Mouse (Mus musculus): ENCODE results near the gene Atp13a3. TPM values are rescaled to one million over a fixed set of nuclear protein-coding genes. Genes with fewer than 3 reads are reported as not detected.
A peak's percentile ranks its signal among the peaks of the same experiment; 100 is the strongest.
"Not testable (repeated sequence)": the region's sequence is repeated elsewhere in the genome, so short reads cannot be mapped to it uniquely, and the experiment has no call there.

The Atp13a3 gene
- polyA plus RNA-seq, 1 experiment from 2014 or later, result 9.5 TPM

DNA sequence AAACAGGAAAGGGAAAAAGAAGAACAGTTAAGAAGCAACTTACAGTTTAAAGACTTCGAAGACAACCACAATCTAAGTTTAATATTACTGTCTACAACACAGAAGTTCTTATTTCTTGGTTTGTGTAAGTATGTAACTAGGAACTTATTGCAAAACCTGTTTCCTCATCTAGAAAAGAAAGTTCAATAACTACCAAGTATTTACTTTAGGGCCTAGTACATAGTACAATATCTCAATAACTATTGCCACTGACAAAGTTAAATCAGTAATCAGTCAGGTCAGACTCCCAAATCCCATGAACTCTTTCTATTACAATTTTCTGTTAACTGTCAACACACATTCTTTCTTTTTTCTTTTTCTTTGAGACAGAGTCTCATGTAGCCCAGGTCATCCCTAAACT is 20.2 kb downstream of the Atp13a3 start:
- Histone ChIP-seq H3K4me2 (replicated peaks) (no peak overlapping the region), H3K4me1 (peaks cover 22% of the 10 kb centered on the region), H3K27me3 (no peaks in the 10 kb centered on the region), H3K9me3 (no peaks in the 10 kb centered on the region), H3K27ac (no peak overlapping the region), H3K9ac (no peak overlapping the region), H3K4me3 (no peak overlapping the region), H3K36me3 (peaks cover 29% of the 10 kb centered on the region)
- no peak for ATAC-seq (ENCODE audit: low FRiP score, low read depth)
- 93% methylated on average over 1 of the region's 1 CpGs for WGBS

GRCm38 (mm10) chr16:30376237-30376636 is 29.5 kb downstream of the Atp13a3 start:
- Histone ChIP-seq H3K4me3 (no peak overlapping the region), H3K9me3 (no peaks in the 10 kb centered on the region), H3K4me1 (no peaks in the 10 kb centered on the region), H3K4me2 (replicated peaks) (no peak overlapping the region), H3K9ac (no peak overlapping the region), H3K27me3 (no peaks in the 10 kb centered on the region), H3K36me3 (peaks cover 7% of the 10 kb centered on the region), H3K27ac (no peak overlapping the region)
- 82% methylated on average over 3 of the region's 3 CpGs for WGBS
- no peak for ATAC-seq (ENCODE audit: low FRiP score, low read depth)

DNA sequence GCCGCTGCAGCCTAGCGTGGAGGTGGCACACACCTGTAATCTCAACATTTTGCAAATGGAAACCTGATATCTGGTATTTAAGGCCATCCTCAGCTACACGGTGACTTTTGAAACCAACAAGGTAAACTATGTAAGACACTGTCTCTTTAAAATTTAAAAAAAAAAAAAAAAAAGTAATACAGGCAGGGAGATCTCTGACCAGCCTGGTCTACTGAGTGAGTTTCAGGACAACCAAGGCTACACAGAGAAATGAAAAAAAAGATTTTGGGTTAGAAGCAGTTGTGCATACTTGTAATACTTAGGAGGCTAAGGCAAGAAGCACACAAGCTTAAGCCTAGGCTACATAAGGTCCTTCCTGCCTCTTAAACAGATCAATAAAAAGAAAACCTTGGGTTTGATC is 30.8 kb downstream of the Atp13a3 start:
- ATAC-seq (ENCODE audit: low FRiP score, low read depth), result no peak
- Histone ChIP-seq H3K27me3 (no peaks in the 10 kb centered on the region), H3K27ac (no peak overlapping the region), H3K9me3 (no peaks in the 10 kb centered on the region), H3K4me1 (no peaks in the 10 kb centered on the region), H3K36me3 (no peaks in the 10 kb centered on the region), H3K4me3 (no peak overlapping the region), H3K9ac (no peak overlapping the region), H3K4me2 (replicated peaks) (no peak overlapping the region)
- 80% methylated on average over 3 of the region's 3 CpGs for WGBS

DNA sequence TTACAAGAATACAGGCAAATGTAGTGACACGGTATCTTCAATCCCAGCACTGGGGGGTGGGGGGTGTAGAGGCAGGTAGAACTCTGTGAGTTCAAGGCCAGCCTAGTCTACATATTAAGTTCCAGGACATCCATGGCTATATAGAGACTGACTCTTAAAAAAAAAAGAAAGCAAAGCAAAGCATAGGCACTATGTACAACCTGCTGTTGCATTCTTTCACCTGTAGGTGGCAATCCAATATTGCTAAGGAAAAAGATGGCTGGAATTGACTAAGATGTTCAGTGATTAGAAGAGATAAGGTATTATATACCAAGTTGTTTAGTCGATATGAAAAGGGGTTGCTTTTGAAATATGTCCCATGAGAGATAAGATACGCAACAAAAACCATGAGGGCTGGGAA is 31.5 kb downstream of the Atp13a3 start:
- Histone ChIP-seq H3K4me1 (no peaks in the 10 kb centered on the region), H3K4me3 (no peak overlapping the region), H3K27me3 (no peaks in the 10 kb centered on the region), H3K9me3 (no peaks in the 10 kb centered on the region), H3K36me3 (no peaks in the 10 kb centered on the region), H3K27ac (no peak overlapping the region), H3K9ac (no peak overlapping the region), H3K4me2 (replicated peaks) (no peak overlapping the region)
- 78% methylated on average over 3 of the region's 3 CpGs for WGBS
- no peak for ATAC-seq (ENCODE audit: low FRiP score, low read depth)

DNA sequence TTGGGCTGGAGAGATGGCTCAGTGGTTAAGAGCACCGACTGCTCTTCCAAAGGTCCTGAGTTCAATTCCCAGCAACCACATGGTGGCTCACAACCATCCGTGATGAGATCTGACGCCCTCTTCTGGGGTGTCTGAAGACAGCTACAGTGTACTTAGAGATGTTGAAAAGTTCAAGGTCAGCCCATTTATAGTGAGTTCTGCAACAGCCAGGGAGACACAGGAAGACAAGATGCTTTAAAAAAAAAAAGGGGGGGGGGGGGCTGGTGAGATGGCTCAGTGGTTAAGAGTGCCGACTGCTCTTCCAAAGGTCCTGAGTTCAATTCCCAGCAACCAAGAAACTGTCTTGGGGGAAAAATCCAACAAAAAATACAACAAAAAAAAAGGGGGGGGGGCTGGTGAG is 32.5 kb downstream of the Atp13a3 start:
- H3K9me3 ChIP-seq; H3K4me3 ChIP-seq; H3K27ac ChIP-seq; H3K9ac ChIP-seq; ATAC-seq (ENCODE audit: low FRiP score, low read depth); H3K27me3 ChIP-seq; H3K4me2 ChIP-seq (replicated peaks); H3K4me1 ChIP-seq; H3K36me3 ChIP-seq: not testable (repeated sequence)
- 95% methylated on average over 4 of the region's 4 CpGs for WGBS

GRCm38 (mm10) chr16:30367395-30367794 is 38.4 kb downstream of the Atp13a3 start:
- H3K4me3 ChIP-seq, result no peak overlapping the region
- peaks cover 5% of the 10 kb centered on the region; the same call in 1 of the 2 replicates for H3K36me3 ChIP-seq
- no peaks in the 10 kb centered on the region for H3K4me1 ChIP-seq
- H3K9ac ChIP-seq, result no peak overlapping the region
- 86% methylated on average over 2 of the region's 2 CpGs for WGBS
- no peak overlapping the region for H3K27ac ChIP-seq
- no peaks in the 10 kb centered on the region for H3K9me3 ChIP-seq
- no peaks in the 10 kb centered on the region for H3K27me3 ChIP-seq
- no peak overlapping the region for H3K4me2 ChIP-seq (replicated peaks)
- ATAC-seq (ENCODE audit: low FRiP score, low read depth), result no peak

DNA sequence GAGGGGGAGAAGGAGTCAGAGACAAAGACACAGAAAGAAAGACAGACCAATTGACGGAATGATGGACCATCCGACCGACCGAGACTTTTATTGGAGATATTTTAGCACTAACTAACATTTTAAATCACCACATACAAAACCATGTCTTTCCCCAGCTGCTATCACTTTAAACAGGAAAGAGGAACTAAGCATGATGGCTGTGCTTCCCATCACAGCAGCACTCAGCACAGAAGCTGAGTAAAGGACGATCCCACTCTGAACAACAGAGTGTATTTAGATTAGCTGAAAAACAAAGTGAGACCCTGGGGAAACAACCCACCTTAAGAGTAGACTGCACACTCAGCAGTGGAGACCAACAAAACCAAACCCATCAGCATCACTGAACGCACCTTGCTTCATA is 41.2 kb downstream of the Atp13a3 start:
- Histone ChIP-seq H3K27me3 (no peaks in the 10 kb centered on the region), H3K4me2 (replicated peaks) (no peak overlapping the region), H3K4me1 (no peaks in the 10 kb centered on the region), H3K9ac (no peak overlapping the region), H3K9me3 (no peaks in the 10 kb centered on the region), H3K36me3 (peaks cover 5% of the 10 kb centered on the region; the same call in 1 of the 2 replicates), H3K27ac (no peak overlapping the region), H3K4me3 (no peak overlapping the region)
- ATAC-seq (ENCODE audit: low FRiP score, low read depth), result no peak
- 89% methylated on average over 6 of the region's 6 CpGs for WGBS

DNA sequence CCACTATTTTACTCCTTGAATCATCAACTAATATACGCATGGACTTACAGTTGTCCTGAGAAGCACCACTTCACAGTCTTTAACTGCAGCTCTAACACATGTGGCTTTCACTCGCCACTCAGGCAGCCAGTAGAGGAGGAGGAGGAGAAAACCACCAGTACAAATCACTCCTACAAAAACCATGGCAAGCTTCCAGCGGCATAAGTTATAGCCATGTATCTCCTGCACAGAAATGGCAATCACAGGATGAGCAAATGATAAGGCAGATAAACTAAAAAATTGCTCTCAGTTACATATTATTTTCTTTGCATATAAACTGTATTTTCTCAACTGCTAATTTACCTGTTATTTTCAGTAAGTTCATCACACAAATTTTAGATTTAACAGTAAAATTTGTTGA is 43.2 kb downstream of the Atp13a3 start:
- Histone ChIP-seq H3K4me3 (no peak overlapping the region), H3K9ac (no peak overlapping the region), H3K9me3 (no peaks in the 10 kb centered on the region), H3K4me2 (replicated peaks) (no peak overlapping the region), H3K4me1 (no peaks in the 10 kb centered on the region), H3K27ac (no peak overlapping the region), H3K27me3 (no peaks in the 10 kb centered on the region), H3K36me3 (peaks cover 5% of the 10 kb centered on the region; the same call in 1 of the 2 replicates)
- ATAC-seq (ENCODE audit: low FRiP score, low read depth), result no peak
- WGBS, result 72% methylated on average over 3 of the region's 3 CpGs

GRCm38 (mm10) chr16:30353489-30353888 is 52.3 kb downstream of the Atp13a3 start:
- WGBS, result 91% methylated on average over 11 of the region's 11 CpGs
- H3K27ac ChIP-seq; H3K4me1 ChIP-seq; ATAC-seq (ENCODE audit: low FRiP score, low read depth); H3K9me3 ChIP-seq; H3K27me3 ChIP-seq; H3K9ac ChIP-seq; H3K4me3 ChIP-seq; H3K4me2 ChIP-seq (replicated peaks): not testable (repeated sequence)
- H3K36me3 ChIP-seq, result peaks cover 41% of the 10 kb centered on the region

GRCm38 (mm10) chr16:30314236-30314635 is 91.5 kb downstream of the Atp13a3 start:
- H3K4me1 ChIP-seq, result peaks cover 9% of the 10 kb centered on the region
- H3K9ac ChIP-seq, result no peak overlapping the region
- no peak overlapping the region for H3K4me3 ChIP-seq
- no peak overlapping the region for H3K27ac ChIP-seq
- H3K27me3 ChIP-seq, result peaks cover 28% of the 10 kb centered on the region
- no peak overlapping the region for H3K4me2 ChIP-seq (replicated peaks)
- ATAC-seq (ENCODE audit: low FRiP score, low read depth), result no peak
- H3K9me3 ChIP-seq, result no peaks in the 10 kb centered on the region
- H3K36me3 ChIP-seq, result peaks cover 19% of the 10 kb centered on the region

DNA sequence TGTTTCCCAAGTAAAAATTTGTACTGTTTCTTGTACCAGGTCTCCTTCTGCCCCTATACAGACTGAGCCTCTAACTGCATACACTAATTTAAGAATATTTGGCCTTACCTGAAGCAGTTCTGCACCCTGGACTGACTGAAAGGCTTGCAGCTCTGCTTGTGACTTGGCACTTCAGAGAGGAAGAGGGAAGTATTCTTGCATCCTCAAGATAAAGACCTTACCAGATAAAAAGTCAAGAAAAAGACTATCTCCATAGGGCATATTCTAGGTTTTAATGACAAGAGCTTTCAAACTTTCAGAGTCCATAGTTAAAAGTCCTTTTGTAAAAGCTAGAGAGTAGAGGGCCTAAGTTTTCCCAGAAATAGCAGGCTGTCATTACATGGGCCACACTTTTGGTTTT is 95.1 kb downstream of the Atp13a3 start, which contains the start of gene Gp5:
Gp5 (minus strand) TSS at position 133 of the 400 bp plus-strand sequence.
- peaks cover 20% of the 10 kb centered on the region for H3K4me1 ChIP-seq
- peaks cover 9% of the 10 kb centered on the region for H3K36me3 ChIP-seq
- ATAC-seq (ENCODE audit: low FRiP score, low read depth), result no peak
- H3K9me3 ChIP-seq, result no peaks in the 10 kb centered on the region
- H3K27me3 ChIP-seq, result peaks cover 64% of the 10 kb centered on the region
- no peak within 1 kb of the TSS for H3K27ac ChIP-seq
- peak within 1 kb of the TSS; percentile 61 for H3K4me3 ChIP-seq
- peak within 1 kb of the TSS; percentile 99 for H3K4me2 ChIP-seq (replicated peaks)
- H3K9ac ChIP-seq, result 0 out of 2 replicates have a peak within 1 kb of the TSS, but pooled peaks have one; percentile 27

GRCm38 (mm10) chr16:30310171-30310515 is 95.6 kb downstream of the Atp13a3 start:
- H3K27ac ChIP-seq, result no peak overlapping the region
- H3K4me2 ChIP-seq (replicated peaks), result peak overlapping the region; percentile 99; the same call in 1 of the 2 replicates
- H3K36me3 ChIP-seq, result peaks cover 6% of the 10 kb centered on the region; the same call in 1 of the 2 replicates
- ATAC-seq (ENCODE audit: low FRiP score, low read depth), result no peak
- H3K9ac ChIP-seq, result no peak overlapping the region
- 49% methylated on average over 8 of the region's 8 CpGs for WGBS
- peak overlapping the region; percentile 61; the same call in 1 of the 2 replicates for H3K4me3 ChIP-seq
- H3K27me3 ChIP-seq, result peaks cover 67% of the 10 kb centered on the region
- no peaks in the 10 kb centered on the region for H3K9me3 ChIP-seq
- H3K4me1 ChIP-seq, result peaks cover 20% of the 10 kb centered on the region

GRCm38 (mm10) chr16:30309395-30310170 is 96.2 kb downstream of the Atp13a3 start:
- no peaks in the 10 kb centered on the region for H3K9me3 ChIP-seq
- WGBS, result 4% methylated on average over 34 of the region's 34 CpGs
- H3K4me3 ChIP-seq, result peak overlapping the region; percentile 61
- peaks cover 20% of the 10 kb centered on the region for H3K4me1 ChIP-seq
- 0 out of 2 replicates have a peak overlapping the region, but pooled peaks have one; percentile 27 for H3K9ac ChIP-seq
- no peak for ATAC-seq (ENCODE audit: low FRiP score, low read depth)
- H3K36me3 ChIP-seq, result 0 out of 2 replicates have a peak, but pooled peaks cover 4% of the 10 kb centered on the region
- no peak overlapping the region for H3K27ac ChIP-seq
- peaks cover 70% of the 10 kb centered on the region for H3K27me3 ChIP-seq
- H3K4me2 ChIP-seq (replicated peaks), result peak overlapping the region; percentile 99

Data from limb, embryonic 13.5 days (tissue).